ENCODE assay signal across 7 mouse cellular contexts in genomic region chr5:108461082-108462065, GRCm38 (mm10). TPM values are rescaled to one million over a fixed set of nuclear protein-coding genes. Genes with fewer than 3 reads are reported as not detected.
DNase-seq lines count a peak whose midpoint lies in the region; ATAC-seq and TF ChIP-seq lines count a peak whose summit lies in the region.

TSS of gene Pcgf3 (plus strand) at chr5:108461232.

- under 1% methylated on average over 48 of the region's 62 CpGs for WGBS in embryonic facial prominence, embryonic 11.5 days
- WGBS in kidney, adult 2 months, result under 1% methylated on average over 62 of the region's 62 CpGs
- under 1% methylated on average over 59 of the region's 62 CpGs for WGBS in limb, embryonic 12.5 days
- WGBS in midbrain, embryonic 15.5 days, result under 1% methylated on average over 60 of the region's 62 CpGs
- WGBS in spleen, adult 2 months, result 2% methylated on average over 57 of the region's 62 CpGs

- H3K4me2 ChIP-seq in embryonic facial prominence, embryonic 11.5 days (ENCODE audit: low read depth, low read length), result peak within 1 kb of the TSS; percentile 96
- peak within 1 kb of the TSS; percentile 99 for H3K4me2 ChIP-seq in limb, embryonic 12.5 days
- peak within 1 kb of the TSS; percentile 95 for H3K4me2 ChIP-seq in midbrain, embryonic 15.5 days

- no peaks in the 10 kb centered on the region for H3K27me3 ChIP-seq in embryonic facial prominence, embryonic 11.5 days (ENCODE audit: control insufficient read depth, insufficient read depth, low read length)
- H3K27me3 ChIP-seq in kidney, adult 2 months (replicated peaks; ENCODE audit: control insufficient read depth, insufficient read depth, low read length), result no peaks in the 10 kb centered on the region
- peaks cover 12% of the 10 kb centered on the region for H3K27me3 ChIP-seq in limb, embryonic 12.5 days
- H3K27me3 ChIP-seq in midbrain, embryonic 15.5 days (replicated peaks), result peaks cover 6% of the 10 kb centered on the region
- no peaks in the 10 kb centered on the region for H3K27me3 ChIP-seq in spleen, adult 2 months (ENCODE audit: control insufficient read depth, insufficient read depth, low read length)

- H3K4me3 ChIP-seq in embryonic facial prominence, embryonic 11.5 days (ENCODE audit: low read depth, low read length), result peak within 1 kb of the TSS; percentile 84
- H3K4me3 ChIP-seq in kidney, adult 2 months (ENCODE audit: insufficient read depth, low read depth, low read length), result peak within 1 kb of the TSS; percentile 82
- H3K4me3 ChIP-seq in limb, embryonic 12.5 days (replicated peaks), result peak within 1 kb of the TSS; percentile 68
- H3K4me3 ChIP-seq in midbrain, embryonic 15.5 days, result peak within 1 kb of the TSS; percentile 97
- H3K4me3 ChIP-seq in spleen, adult 2 months (ENCODE audit: extremely low read depth, insufficient read depth, insufficient read length), result peak within 1 kb of the TSS; percentile 63

- no peaks in the 10 kb centered on the region for H3K9me3 ChIP-seq in embryonic facial prominence, embryonic 11.5 days (replicated peaks; ENCODE audit: control insufficient read depth, low read length)
- no peaks in the 10 kb centered on the region for H3K9me3 ChIP-seq in limb, embryonic 12.5 days
- H3K9me3 ChIP-seq in midbrain, embryonic 15.5 days, result no peaks in the 10 kb centered on the region

- peak within 1 kb of the TSS; percentile 98 for H3K9ac ChIP-seq in embryonic facial prominence, embryonic 11.5 days (replicated peaks; ENCODE audit: low read length)
- H3K9ac ChIP-seq in limb, embryonic 12.5 days (replicated peaks), result peak within 1 kb of the TSS; percentile 98
- H3K9ac ChIP-seq in midbrain, embryonic 15.5 days, result peak within 1 kb of the TSS; percentile 100

- DNase-seq in adrenal gland, postnatal 14 days, result peak; percentile 99
- peak; percentile 97 for DNase-seq in embryonic facial prominence, embryonic 11.5 days (ENCODE audit: low spot score)
- peak; percentile 98 to 99 for DNase-seq in heart, adult 18-20 months
- peak; percentile 99 for DNase-seq in kidney, adult 2 months
- DNase-seq in spleen, adult 2 months (ENCODE audit: low read depth in 1 of 2, low spot score in 2 of 2), result peak; percentile 87 to 99

- peak; percentile 95 for ATAC-seq in embryonic facial prominence, embryonic 11.5 days (replicated peaks; ENCODE audit: insufficient number of reproducible peaks, low FRiP score, low TSS enrichment, low read depth)
- peak; percentile 95 for ATAC-seq in limb, embryonic 12.5 days (ENCODE audit: insufficient number of reproducible peaks, insufficient read depth, low FRiP score, low TSS enrichment, low read depth)
- peak; percentile 95 for ATAC-seq in midbrain, embryonic 15.5 days (replicated peaks)

- TF ChIP-seq CTCF in kidney, adult 2 months (conservative IDR thresholded peaks at IDR 0.05; ENCODE audit: insufficient read depth, insufficient read length, low read depth, low read length), result no peak
- no peak for TF ChIP-seq CTCF in spleen, adult 2 months (IDR thresholded peaks at IDR 0.05; ENCODE audit: extremely low read depth, insufficient read depth, insufficient read length, insufficient replicate concordance)

- no peak for TF ChIP-seq POLR2A in kidney, adult 2 months (IDR thresholded peaks at IDR 0.05; ENCODE audit: low read depth, low read length)
- TF ChIP-seq POLR2A in spleen, adult 2 months (IDR thresholded peaks at IDR 0.05; ENCODE audit: low read depth, low read length), result 0 out of 2 replicates have a peak, but pooled peaks have one; percentile 8

- H3K4me1 ChIP-seq in embryonic facial prominence, embryonic 11.5 days (ENCODE audit: control insufficient read depth, insufficient read depth, low read length), result peaks cover 5% of the 10 kb centered on the region; the same call in 1 of the 2 replicates
- peaks cover 16% of the 10 kb centered on the region for H3K4me1 ChIP-seq in kidney, adult 2 months (ENCODE audit: control insufficient read depth, insufficient read depth, low read length)
- H3K4me1 ChIP-seq in limb, embryonic 12.5 days (replicated peaks), result peaks cover 27% of the 10 kb centered on the region
- H3K4me1 ChIP-seq in midbrain, embryonic 15.5 days, result peaks cover 41% of the 10 kb centered on the region
- peaks cover 13% of the 10 kb centered on the region; the same call in 1 of the 2 replicates for H3K4me1 ChIP-seq in spleen, adult 2 months (ENCODE audit: control insufficient read depth, insufficient read depth, insufficient read length)

- no peaks in the 10 kb centered on the region; the same call in 1 of the 2 replicates for H3K36me3 ChIP-seq in embryonic facial prominence, embryonic 11.5 days (replicated peaks; ENCODE audit: control insufficient read depth, insufficient read depth, low read depth, low read length)
- H3K36me3 ChIP-seq in kidney, adult 2 months (ENCODE audit: control insufficient read depth, insufficient read depth, low read length), result no peaks in the 10 kb centered on the region
- H3K36me3 ChIP-seq in limb, embryonic 12.5 days, result no peaks in the 10 kb centered on the region
- H3K36me3 ChIP-seq in midbrain, embryonic 15.5 days (replicated peaks), result no peaks in the 10 kb centered on the region
- H3K36me3 ChIP-seq in spleen, adult 2 months (ENCODE audit: control insufficient read depth, insufficient read depth, low read length), result no peaks in the 10 kb centered on the region

- H3K27ac ChIP-seq in embryonic facial prominence, embryonic 11.5 days (replicated peaks; ENCODE audit: low read depth, low read length), result peak within 1 kb of the TSS; percentile 65
- peak within 1 kb of the TSS; percentile 29 for H3K27ac ChIP-seq in kidney, adult 2 months (ENCODE audit: insufficient read depth, low read depth, low read length)
- peak within 1 kb of the TSS; percentile 88 for H3K27ac ChIP-seq in limb, embryonic 12.5 days
- H3K27ac ChIP-seq in midbrain, embryonic 15.5 days, result peak within 1 kb of the TSS; percentile 87
- H3K27ac ChIP-seq in spleen, adult 2 months (ENCODE audit: insufficient read depth, low read length), result no peak within 1 kb of the TSS

RNA-seq across cellular contexts. Expression of gene Pcgf3, which starts in this region (rescaled TPM):
- 41.7 and 42.5 TPM in 2 replicates for total RNA-seq in adrenal gland, postnatal 14 days (2021)
- 27.8 and 31.0 TPM in 2 replicates for polyA plus RNA-seq in embryonic facial prominence, embryonic 11.5 days (2014; fragmentation: Nextera tagmentation; extraction: Ambion mirVana)
- total RNA-seq in heart, adult 18-20 months (2021), result 10 to 100 TPM; 29.9 to 31.3 TPM
- 9.0 and 10.2 TPM in 2 replicates for polyA plus RNA-seq in kidney, adult 2 months (2012; rRNA removed)
- polyA plus RNA-seq in limb, embryonic 12.5 days (2016; fragmentation: Nextera tagmentation; extraction: Ambion mirVana), result 30.5 and 32.1 TPM in 2 replicates
- polyA plus RNA-seq in midbrain, embryonic 15.5 days (2015; fragmentation: Nextera tagmentation; extraction: Ambion mirVana), result 24.6 and 32.2 TPM in 2 replicates
- 3.1 and 3.9 TPM in 2 replicates for polyA plus RNA-seq in spleen, adult 2 months (2012; rRNA removed)
